Mouse (Mus musculus): ENCODE results near the gene Irf4.
A peak's percentile ranks its signal among the peaks of the same experiment; 100 is the strongest.

Irf4 gene

DNA sequence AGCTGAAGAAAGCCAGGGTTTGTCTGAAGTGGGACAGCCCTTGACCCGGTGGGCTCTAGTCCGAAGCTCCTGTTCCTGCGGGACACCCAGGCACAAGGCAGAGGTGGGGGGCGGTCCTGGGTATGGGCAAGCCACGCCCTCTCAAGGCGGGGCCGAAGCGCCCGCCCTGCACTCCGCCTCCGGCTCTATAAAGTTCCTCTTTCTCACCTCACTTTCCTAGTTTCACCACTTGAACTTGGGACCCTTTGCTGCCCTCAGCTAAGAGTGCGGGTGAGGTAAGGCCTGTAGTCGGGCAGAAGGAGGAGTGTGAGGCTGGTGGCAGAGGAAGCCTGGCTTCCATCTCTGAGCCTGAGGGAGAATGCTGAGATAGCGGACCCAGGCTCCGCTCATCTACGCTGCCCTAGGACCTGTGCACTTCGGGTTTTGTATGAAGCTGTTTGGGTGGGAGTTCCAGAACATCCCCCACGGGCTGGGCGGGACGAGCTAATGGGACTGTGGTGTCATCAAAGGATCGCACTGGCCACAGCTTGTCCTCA lies at the start of gene Irf4:
Gene Irf4, plus strand, starts transcription at position 206 of the 536 bp plus-strand sequence.
- DNase-seq (ENCODE audit: low spot score) = peak; percentile 57

- no peak for DNase-seq (ENCODE audit: low spot score)
Measured at GRCm38 (mm10) chr13:30702695-30703094, 46.3 kb upstream of the Irf4 start.

- DNase-seq (ENCODE audit: low spot score) = no peak
Measured at GRCm38 (mm10) chr13:30704246-30705095, 44.6 kb upstream of the Irf4 start.

- DNase-seq (ENCODE audit: low spot score) = no peak
Measured at GRCm38 (mm10) chr13:30711066-30711465, 38.0 kb upstream of the Irf4 start.

- no peak for DNase-seq (ENCODE audit: low spot score)
Measured at GRCm38 (mm10) chr13:30711711-30712110, 37.3 kb upstream of the Irf4 start.

- DNase-seq (ENCODE audit: low spot score) = no peak
Measured at GRCm38 (mm10) chr13:30712280-30712679, 36.7 kb upstream of the Irf4 start.

- no peak for DNase-seq (ENCODE audit: low spot score)
Measured at GRCm38 (mm10) chr13:30713621-30714020, 35.4 kb upstream of the Irf4 start.

DNA sequence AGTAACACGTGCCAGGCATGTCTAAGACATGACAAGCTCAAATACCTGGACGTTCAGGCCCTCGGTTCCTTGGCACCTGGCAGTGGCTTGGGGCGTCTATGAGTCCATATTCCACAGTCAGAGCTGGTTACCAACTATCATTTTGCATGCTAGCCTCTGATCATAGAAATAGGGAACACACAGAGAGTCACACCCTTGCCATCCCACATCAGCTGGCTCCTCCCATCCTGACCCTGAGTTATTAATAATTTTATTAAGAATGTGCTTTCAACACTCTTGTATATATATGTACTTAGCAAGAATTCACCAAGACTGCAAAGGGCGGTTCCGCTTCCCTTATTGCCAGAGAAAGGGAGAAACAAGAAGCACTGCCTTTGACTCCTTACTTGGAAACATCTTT lies 34.5 kb upstream of the Irf4 start:
- DNase-seq (ENCODE audit: low spot score) = no peak

- DNase-seq (ENCODE audit: low spot score) = no peak
Measured at GRCm38 (mm10) chr13:30715060-30715459, 34.0 kb upstream of the Irf4 start.

- no peak for DNase-seq (ENCODE audit: low spot score)
Measured at GRCm38 (mm10) chr13:30715573-30715972, 33.5 kb upstream of the Irf4 start.

DNA sequence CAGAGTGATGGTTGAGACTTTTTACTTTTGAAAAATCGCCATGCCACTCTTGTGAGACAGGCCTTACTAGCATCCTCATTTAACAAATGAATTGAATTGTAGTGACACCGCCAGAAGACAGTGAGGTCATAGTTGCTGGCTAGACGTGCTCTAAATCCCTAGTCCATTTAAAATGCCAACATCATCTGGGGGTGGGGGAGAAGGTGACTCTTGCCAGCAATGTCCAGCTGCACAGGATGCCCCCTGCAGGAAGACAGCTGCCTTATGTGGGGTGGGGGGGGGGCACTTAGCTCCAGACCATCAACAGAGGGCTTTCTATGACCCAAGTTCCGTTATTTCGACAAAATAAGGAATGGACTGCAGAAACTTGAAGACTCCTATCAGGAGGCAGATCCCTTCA lies 32.4 kb upstream of the Irf4 start:
- no peak for DNase-seq (ENCODE audit: low spot score)

GRCm38 (mm10) chr13:30722601-30723000 lies 26.4 kb upstream of the Irf4 start:
- no peak for DNase-seq (ENCODE audit: low spot score)

GRCm38 (mm10) chr13:30723258-30723657 lies 25.8 kb upstream of the Irf4 start:
- DNase-seq (ENCODE audit: low spot score) = no peak

- DNase-seq (ENCODE audit: low spot score) = no peak
Measured at GRCm38 (mm10) chr13:30723858-30724257, 25.2 kb upstream of the Irf4 start.

- DNase-seq (ENCODE audit: low spot score) = peak; percentile 30
Measured at GRCm38 (mm10) chr13:30724691-30725271, 24.2 kb upstream of the Irf4 start.

DNA sequence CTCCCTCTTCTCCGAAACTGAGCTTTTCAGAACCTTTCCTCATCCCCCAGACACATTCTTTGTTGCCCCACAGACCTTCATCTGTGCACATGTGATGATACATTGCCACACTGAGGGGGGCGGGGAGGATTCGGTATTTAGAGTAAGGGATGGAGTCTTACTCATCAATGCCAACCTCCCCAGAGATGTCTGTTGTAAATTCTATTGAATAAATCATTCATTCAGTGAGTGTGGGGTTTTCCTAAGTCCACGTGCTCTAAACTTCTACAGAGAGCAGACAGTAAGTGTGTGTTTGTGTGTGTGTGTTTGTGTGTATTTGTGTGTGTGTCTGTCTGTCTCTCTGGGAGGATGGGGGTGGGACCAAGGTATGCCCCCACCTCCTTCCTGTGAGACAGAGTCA lies 22.1 kb upstream of the Irf4 start:
- no peak for DNase-seq (ENCODE audit: low spot score)

GRCm38 (mm10) chr13:30728155-30728554 lies 20.9 kb upstream of the Irf4 start:
- no peak for DNase-seq (ENCODE audit: low spot score)

GRCm38 (mm10) chr13:30729245-30729644 lies 19.8 kb upstream of the Irf4 start:
- peak; percentile 28 for DNase-seq (ENCODE audit: low spot score)

GRCm38 (mm10) chr13:30730104-30730793 lies 18.8 kb upstream of the Irf4 start:
- no peak for DNase-seq (ENCODE audit: low spot score)

DNA sequence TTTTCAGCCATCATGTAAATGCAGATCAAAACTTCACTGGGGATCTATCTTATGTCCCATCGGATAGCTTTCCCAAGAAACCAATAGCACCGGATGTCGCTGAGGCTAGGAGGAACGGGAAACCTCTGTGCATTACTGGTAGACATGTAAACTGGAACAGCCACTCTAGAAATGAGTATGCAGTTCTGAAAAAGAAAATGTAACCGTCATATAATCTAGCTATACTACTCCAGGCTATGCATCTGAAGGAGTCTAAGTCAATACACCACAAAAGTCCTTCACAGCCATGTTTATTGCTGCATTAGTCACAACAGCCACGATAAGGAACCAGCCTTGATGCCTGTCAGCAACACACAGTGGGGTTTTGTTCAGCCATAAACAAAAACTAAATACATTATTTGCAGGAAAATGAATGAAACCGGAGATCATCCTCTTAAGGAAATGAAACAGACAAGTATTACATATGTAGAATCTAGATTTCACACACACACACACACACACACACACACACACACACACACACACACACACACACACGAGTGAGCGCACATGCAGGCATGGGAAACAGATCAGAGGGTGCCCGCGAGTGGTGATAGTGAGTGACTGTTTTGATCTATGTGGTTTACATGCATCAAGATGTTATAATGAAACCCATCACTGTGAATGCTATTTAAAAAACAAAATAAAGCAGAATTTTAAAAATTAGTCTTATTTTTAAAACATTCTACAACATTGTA lies 16.1 kb upstream of the Irf4 start:
- no peak for DNase-seq (ENCODE audit: low spot score)

DNA sequence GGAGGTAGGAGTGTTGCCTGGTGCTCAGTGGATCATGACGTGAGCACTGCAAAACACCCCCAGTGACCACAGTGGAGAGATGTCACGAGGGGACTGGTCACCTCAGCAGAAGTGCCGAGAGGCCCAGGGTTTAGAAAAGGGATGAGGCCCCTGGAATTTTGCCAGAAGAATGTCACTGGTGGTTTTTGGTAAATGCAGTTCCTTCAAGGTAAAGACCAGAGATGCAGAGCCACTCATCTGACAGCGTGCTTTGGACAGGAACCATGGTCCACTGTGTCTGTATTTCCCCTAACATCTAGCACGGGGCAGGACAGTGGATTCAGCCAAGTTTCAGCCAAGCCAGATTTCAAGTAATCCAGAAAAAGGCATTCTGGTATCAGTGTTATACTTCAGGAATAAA lies 12.3 kb upstream of the Irf4 start:
- no peak for DNase-seq (ENCODE audit: low spot score)

DNA sequence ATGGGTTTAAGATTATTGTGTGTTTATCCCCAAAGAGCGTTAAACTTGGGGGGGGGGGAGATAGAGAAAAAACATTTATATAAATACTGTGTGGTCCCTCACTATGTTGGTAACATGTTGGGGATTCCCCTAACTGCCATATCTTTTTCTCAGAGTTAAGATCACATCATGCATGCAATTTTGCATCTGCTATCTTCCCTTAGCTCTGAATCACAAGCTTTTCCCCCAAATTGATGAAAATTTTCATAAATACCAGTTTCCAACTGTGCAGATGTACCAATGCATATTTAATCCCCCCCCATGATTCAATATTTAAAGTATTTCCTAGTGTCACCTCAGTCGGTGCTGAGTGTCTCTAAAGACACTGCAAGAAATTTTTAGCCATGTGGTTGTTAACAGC lies 11.8 kb upstream of the Irf4 start:
- no peak for DNase-seq (ENCODE audit: low spot score)

All from urinary bladder, postnatal 14 days (tissue).